ENCODE assay signal across 12 mouse cellular contexts in genomic region chr3:27290945-27291344, GRCm38 (mm10). TPM values are rescaled to one million over a fixed set of nuclear protein-coding genes. Genes with fewer than 3 reads are reported as not detected.
A peak's percentile ranks its signal among the peaks of the same experiment; 100 is the strongest.
DNase-seq lines count a peak whose midpoint lies in the region; ATAC-seq and TF ChIP-seq lines count a peak whose summit lies in the region.
"Not testable (repeated sequence)": the region's sequence is repeated elsewhere in the genome, so short reads cannot be mapped to it uniquely, and the experiment has no call there.
"Had no signal": no experiment of that assay in that cellular context is flagged by ENCODE, and none has a peak within 500 bp of the region (broad histone marks: within the 10 kb centered on the region; RNA-seq: fewer than 3 reads in every experiment).

No protein-coding gene starts in this region.

- not testable (repeated sequence) for H3K4me1 ChIP-seq in heart, adult 2 months (ENCODE audit: control insufficient read depth, insufficient read depth, low read length); liver, embryonic 12.5 days

- H3K27me3 ChIP-seq in heart, adult 2 months (ENCODE audit: control insufficient read depth, insufficient read depth, low read length); liver, embryonic 12.5 days (replicated peaks): not testable (repeated sequence)

- not testable (repeated sequence) for TF ChIP-seq POLR2A in heart, adult 2 months (IDR thresholded peaks at IDR 0.05; ENCODE audit: insufficient read depth, low read depth, low read length)

- 64% methylated on average over 5 of the region's 5 CpGs for WGBS in heart, adult 2 months
- 68% methylated on average over 5 of the region's 5 CpGs for WGBS in liver, embryonic 12.5 days (ENCODE audit: insufficient replicate concordance)

- not testable (repeated sequence) for TF ChIP-seq EP300 in heart, adult 2 months (IDR thresholded peaks at IDR 0.05; ENCODE audit: insufficient read depth, low read depth, low read length)

- not testable (repeated sequence) for H3K4me3 ChIP-seq in heart, adult 2 months; liver, embryonic 12.5 days

- DNase-seq in 3T3-L1 (ENCODE audit: low read depth, low spot score) = peak; percentile 60
- DNase-seq in R1 (ENCODE audit: low read depth, low spot score) = peak; percentile 40
- DNase-seq in heart, adult 2 months = not testable (repeated sequence)

- H3K9ac ChIP-seq in heart, adult 2 months (ENCODE audit: low read depth, low read length); liver, embryonic 12.5 days: not testable (repeated sequence)

- intact Hi-C loops in heart, adult 2 months (cut with DNase I) = not testable (repeated sequence)

- not testable (repeated sequence) for H3K36me3 ChIP-seq in heart, adult 2 months (ENCODE audit: control insufficient read depth, insufficient read depth, low read length); liver, embryonic 12.5 days

- TF ChIP-seq CTCF in heart, adult 2 months (IDR thresholded peaks at IDR 0.05) = peak; percentile 32

- not testable (repeated sequence) for H3K79me2 ChIP-seq in heart, adult 2 months (replicated peaks; ENCODE audit: control insufficient read depth, insufficient read depth, low read length)

- ATAC-seq in CD4-positive, CD25-positive, alpha-beta regulatory T cell, adult 4 months = peak; percentile 85
- peak; percentile 94 for ATAC-seq in common myeloid progenitor, adult 5-6 weeks (replicated peaks; ENCODE audit: low read depth, poor library complexity, severe bottlenecking)
- peak; percentile 49; the same call in 1 of the 2 replicates for ATAC-seq in liver, embryonic 12.5 days
- peak; percentile 90 for ATAC-seq in megakaryocyte progenitor cell, adult 5-6 weeks (replicated peaks; ENCODE audit: poor library complexity)

- H3K9me3 ChIP-seq in liver, embryonic 12.5 days (replicated peaks) = not testable (repeated sequence)

- not testable (repeated sequence) for H3K4me2 ChIP-seq in liver, embryonic 12.5 days

- H3K27ac ChIP-seq in heart, adult 2 months = 0 out of 2 replicates have a peak overlapping the region, but pooled peaks have one; percentile 11
- H3K27ac ChIP-seq in liver, embryonic 12.5 days = not testable (repeated sequence)

RNA-seq across cellular contexts. Expression of gene Tnfsf10, which starts 25.9 kb away (rescaled TPM):
- 10 to 100 TPM; 18.8 to 20.0 TPM for polyA plus RNA-seq in CD4-positive, CD25-positive, alpha-beta regulatory T cell, adult 4 months (2017; shearing (Covaris generic))
- total RNA-seq in common myeloid progenitor, adult 5-6 weeks (2017) = 10.2 and 13.8 TPM in 2 replicates
- 10 to 100 TPM in 1 of 2 experiments, 1 to 10 TPM in 1; 6.3 to 10.4 TPM for total RNA-seq in heart, adult 2 months (2021)
- polyA plus RNA-seq in heart, adult 2 months (2012; rRNA removed) = 4.2 and 8.5 TPM in 2 replicates
- polyA plus RNA-seq in liver, embryonic 12.5 days (2016; fragmentation: Nextera tagmentation; extraction: Ambion mirVana) = 0.06 and 0.07 TPM in 2 replicates
- 3.8 and 7.3 TPM in 2 replicates for total RNA-seq in megakaryocyte progenitor cell, adult 5-6 weeks (2015)
- total RNA-seq in megakaryocyte progenitor cell, adult 5-6 weeks (2017) = 3.9 and 4.7 TPM in 2 replicates
- polyA plus RNA-seq: C2C12; embryonic facial prominence, embryonic 11.5 days; forebrain, embryonic 10.5 days; midbrain, embryonic 12.5 days; neural tube, embryonic 13.5 days had no signal
